Mouse (Mus musculus) intestine, embryonic 15.5 days (tissue): ENCODE measurements at regions not wholly inside any gene's neighbourhood (a gene's known extent, or its start where the extent isn't known, plus 50 kb on each side); places are given as distances from the start of the nearest gene placed in this dataset.

Experiments
- ATAC-seq: fragments of 200-750 bp; cut with Nextera tagmentation; 2 replicates; pipeline ENCODE4 v1.8.0; 2017; ENCODE audit warnings: moderate TSS enrichment, moderate library complexity
- H3K27ac ChIP-seq: fragments of 300-500 bp; sonication (generic); 2 replicates; pipeline ENCODE4 v1.5.1; 2015; ENCODE audit warnings: mild to moderate bottlenecking, inconsistent platforms
- H3K27me3 ChIP-seq: fragments of 300-500 bp; sonication (generic); replicated peaks from 2 replicates; pipeline ENCODE4 v1.6.1; 2015; ENCODE audit warnings: inconsistent platforms
- H3K36me3 ChIP-seq: fragments of 300-500 bp; sonication (generic); 2 replicates; pipeline ENCODE4 v1.6.1; 2015; ENCODE audit warnings: inconsistent platforms
- H3K4me1 ChIP-seq: fragments of 300-500 bp; sonication (generic); replicated peaks from 2 replicates; pipeline ENCODE4 v1.6.1; 2015; ENCODE audit warnings: inconsistent platforms
- H3K4me2 ChIP-seq: fragments of 300-500 bp; sonication (generic); replicated peaks from 2 replicates; pipeline ENCODE4 v1.6.1; 2015; ENCODE audit warnings: mild to moderate bottlenecking, inconsistent platforms
- H3K4me3 ChIP-seq: fragments of 300-500 bp; sonication (generic); replicated peaks from 2 replicates; pipeline ENCODE4 v1.5.1; 2015; ENCODE audit warnings: inconsistent platforms
- H3K9ac ChIP-seq: fragments of 300-500 bp; sonication (generic); 2 replicates; pipeline ENCODE4 v1.6.1; 2015; ENCODE audit warnings: inconsistent platforms
- H3K9me3 ChIP-seq: fragments of 300-500 bp; sonication (generic); 2 replicates; pipeline ENCODE4 v1.6.1; 2016; ENCODE audit warnings: inconsistent platforms
- WGBS: fragments of 180-500 bp; shearing (Covaris S2); methylation state at CpG from one replicate; pipeline ENCODE4 v1.1.7; 2015; 5-methylcytosine and 5-hydroxymethylcytosine counted together

DNA sequence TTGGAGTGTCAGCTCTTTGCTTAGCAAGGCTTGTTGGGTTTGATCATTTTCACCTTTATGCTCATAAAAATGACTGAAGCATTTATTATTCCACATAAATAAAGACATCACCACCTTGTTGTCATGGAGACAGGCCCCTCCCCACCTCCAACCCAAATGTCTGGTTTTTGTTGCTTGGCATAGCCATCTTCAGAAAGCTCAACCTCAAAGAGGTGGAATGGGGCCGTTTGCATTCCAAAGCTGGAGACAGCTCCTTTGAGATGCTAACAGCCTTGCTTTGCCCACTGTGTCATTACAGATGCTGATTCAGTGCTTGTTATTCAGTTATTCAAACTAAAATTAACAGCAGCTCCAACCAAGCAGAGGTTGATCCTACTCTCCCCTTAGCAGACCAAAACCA lies 51.9 kb upstream of the Lgalsl start:
- Histone ChIP-seq H3K9ac (no peak overlapping the region), H3K27me3 (no peaks in the 10 kb centered on the region), H3K4me3 (no peak overlapping the region), H3K36me3 (no peaks in the 10 kb centered on the region), H3K27ac (no peak overlapping the region), H3K9me3 (no peaks in the 10 kb centered on the region), H3K4me2 (no peak overlapping the region), H3K4me1 (no peaks in the 10 kb centered on the region)
- ATAC-seq: no peak
- WGBS: 25% methylated on average over 1 of the region's 1 CpGs

DNA sequence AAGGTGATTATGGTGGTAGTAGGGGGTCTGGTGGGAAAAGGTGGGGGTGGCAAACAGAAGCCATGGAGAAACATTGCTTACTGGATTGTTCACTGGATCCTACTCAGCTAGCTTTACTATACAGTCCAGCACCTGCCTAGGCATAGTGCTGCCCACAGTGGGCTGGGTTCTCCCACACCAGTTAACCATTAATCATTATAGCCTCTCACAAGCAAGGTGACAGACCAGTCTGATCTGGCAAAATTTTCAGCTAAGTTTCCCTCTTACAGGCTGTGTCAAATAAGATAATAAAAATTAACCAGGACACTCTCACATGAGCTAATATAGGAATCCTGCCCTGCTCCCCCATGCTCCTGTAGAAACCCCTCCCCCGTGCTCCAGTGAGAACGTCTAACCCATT lies 53.1 kb upstream of the Lgalsl start:
- 60% methylated on average over 2 of the region's 2 CpGs for WGBS
- Histone ChIP-seq H3K4me1 (no peaks in the 10 kb centered on the region), H3K9me3 (no peaks in the 10 kb centered on the region), H3K4me2 (no peak overlapping the region), H3K4me3 (no peak overlapping the region), H3K9ac (no peak overlapping the region), H3K36me3 (no peaks in the 10 kb centered on the region), H3K27me3 (no peaks in the 10 kb centered on the region), H3K27ac (no peak overlapping the region)
- peak; percentile 67 for ATAC-seq

DNA sequence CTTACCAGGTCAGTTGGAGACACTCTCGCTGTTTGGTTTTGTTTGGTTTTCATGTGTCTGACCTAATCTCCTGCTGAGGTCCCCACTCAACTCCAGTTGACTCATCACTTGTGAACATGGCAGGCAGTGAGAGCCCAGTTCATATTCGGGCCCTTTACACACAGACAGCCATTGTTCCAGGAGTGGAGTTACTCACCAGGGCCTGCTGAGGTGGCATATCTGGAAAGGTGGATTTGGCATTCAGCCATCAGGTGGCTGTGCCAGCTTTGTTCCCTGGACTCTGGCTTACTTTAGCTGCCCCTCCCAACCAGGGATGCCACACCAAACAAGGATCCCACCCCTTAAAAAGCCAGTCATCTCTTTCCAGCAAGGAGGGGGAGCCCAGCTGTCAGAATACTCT lies 56.2 kb upstream of the Lgalsl start:
- no peak overlapping the region for H3K27ac ChIP-seq
- H3K27me3 ChIP-seq: no peaks in the 10 kb centered on the region
- H3K4me3 ChIP-seq: no peak overlapping the region
- H3K4me1 ChIP-seq: no peaks in the 10 kb centered on the region
- no peaks in the 10 kb centered on the region for H3K36me3 ChIP-seq
- WGBS: 85% methylated on average over 2 of the region's 2 CpGs
- H3K9me3 ChIP-seq: no peaks in the 10 kb centered on the region
- peak; percentile 53 for ATAC-seq
- H3K9ac ChIP-seq: no peak overlapping the region
- no peak overlapping the region for H3K4me2 ChIP-seq

DNA sequence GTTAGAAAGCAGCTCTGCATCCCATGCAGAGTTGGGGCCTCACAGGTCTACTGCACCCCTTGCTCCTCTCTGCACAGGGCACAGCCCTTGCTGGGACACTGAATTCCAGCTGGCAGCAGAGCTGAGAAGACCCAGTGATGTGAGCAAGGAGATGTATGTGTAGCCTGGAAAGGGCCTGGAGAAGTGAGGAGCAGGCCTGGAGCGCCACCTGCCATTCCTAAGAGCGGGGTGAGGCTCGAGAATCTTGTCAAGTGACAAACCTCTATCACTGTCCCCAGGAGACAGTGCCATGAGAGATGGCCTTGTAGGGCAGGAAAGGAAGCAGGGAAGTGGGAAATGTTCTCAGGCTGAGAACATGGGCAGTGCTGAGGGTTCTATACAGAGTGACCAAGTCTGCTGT lies 59.6 kb upstream of the Lgalsl start:
- Histone ChIP-seq H3K4me1 (no peaks in the 10 kb centered on the region), H3K27ac (no peak overlapping the region), H3K4me2 (no peak overlapping the region), H3K36me3 (no peaks in the 10 kb centered on the region), H3K9ac (no peak overlapping the region), H3K4me3 (no peak overlapping the region), H3K27me3 (no peaks in the 10 kb centered on the region), H3K9me3 (no peaks in the 10 kb centered on the region)
- ATAC-seq: no peak
- 70% methylated on average over 3 of the region's 3 CpGs for WGBS

DNA sequence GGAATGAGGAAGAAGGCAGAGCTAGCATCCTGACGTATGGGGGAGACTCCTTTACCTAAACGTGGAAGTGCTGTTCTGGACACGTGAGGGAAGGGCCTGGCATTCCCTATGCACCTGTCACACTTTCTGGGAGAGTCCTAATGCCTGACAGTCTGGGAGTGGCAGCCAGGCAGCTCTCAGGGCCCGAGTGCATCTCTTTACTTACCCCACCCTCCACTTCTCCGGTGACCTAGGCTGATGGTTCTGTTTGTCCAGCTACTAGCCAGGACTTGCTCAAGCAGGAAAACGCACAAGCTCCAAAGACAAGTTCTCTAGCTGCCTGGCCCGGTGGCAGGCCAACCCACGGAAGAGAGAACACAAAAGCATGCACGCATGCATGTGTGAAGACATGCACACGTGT lies 60.9 kb upstream of the Lgalsl start:
- H3K4me3 ChIP-seq: no peak overlapping the region
- H3K9ac ChIP-seq: no peak overlapping the region
- H3K9me3 ChIP-seq: no peaks in the 10 kb centered on the region
- no peak overlapping the region for H3K4me2 ChIP-seq
- H3K27ac ChIP-seq: no peak overlapping the region
- ATAC-seq: no peak
- H3K4me1 ChIP-seq: 0 out of 2 replicates have a peak, but pooled peaks cover 5% of the 10 kb centered on the region
- no peaks in the 10 kb centered on the region for H3K27me3 ChIP-seq
- WGBS: 71% methylated on average over 10 of the region's 10 CpGs
- no peaks in the 10 kb centered on the region for H3K36me3 ChIP-seq

DNA sequence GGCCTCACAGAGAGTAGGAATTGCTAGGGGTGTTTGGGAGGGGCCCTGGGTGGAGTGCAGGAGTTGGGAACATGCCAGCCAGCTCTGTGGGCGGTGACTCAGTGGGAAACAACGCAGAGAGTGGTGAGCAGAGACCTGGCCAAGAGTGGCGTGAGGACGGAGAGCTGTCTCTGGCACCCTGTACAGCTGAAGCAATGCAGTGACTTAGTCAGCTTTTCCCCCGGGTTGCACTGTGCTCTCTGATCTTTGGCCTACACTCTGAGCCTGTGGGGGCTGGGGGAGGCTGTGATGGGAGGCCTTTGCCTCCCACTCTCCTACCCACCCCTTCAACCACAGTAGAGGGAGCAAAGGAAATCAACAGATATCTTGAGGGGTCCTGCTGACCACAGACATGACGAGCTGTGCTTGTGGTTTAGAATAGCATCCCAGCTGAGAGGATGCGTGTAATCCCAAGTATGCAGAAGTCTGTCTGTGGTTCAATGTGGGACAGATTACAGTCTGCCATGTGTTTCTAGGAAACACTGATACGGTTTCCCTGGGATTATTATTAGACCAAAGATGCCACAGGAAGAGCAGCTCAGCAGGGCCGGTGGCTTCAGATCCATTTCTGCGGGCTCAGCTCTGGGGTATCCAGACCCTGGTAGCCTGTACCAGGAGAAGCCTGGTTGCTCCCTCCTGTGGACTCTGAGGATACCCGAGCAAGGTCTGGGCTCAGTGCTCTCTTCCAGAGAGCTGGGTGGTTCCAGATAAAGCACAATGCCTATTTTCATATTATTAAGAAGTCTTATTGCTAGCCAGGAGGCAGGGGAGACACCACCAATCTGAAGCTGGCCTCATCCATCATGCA lies 65.6 kb upstream of the Lgalsl start:
- Histone ChIP-seq H3K9me3 (no peaks in the 10 kb centered on the region), H3K27me3 (no peaks in the 10 kb centered on the region), H3K4me1 (peaks cover 12% of the 10 kb centered on the region; the same call in 1 of the 2 replicates), H3K36me3 (no peaks in the 10 kb centered on the region), H3K27ac (no peak overlapping the region), H3K9ac (no peak overlapping the region), H3K4me2 (no peak overlapping the region), H3K4me3 (no peak overlapping the region)
- WGBS: 53% methylated on average over 11 of the region's 11 CpGs
- ATAC-seq: peak; percentile 79

DNA sequence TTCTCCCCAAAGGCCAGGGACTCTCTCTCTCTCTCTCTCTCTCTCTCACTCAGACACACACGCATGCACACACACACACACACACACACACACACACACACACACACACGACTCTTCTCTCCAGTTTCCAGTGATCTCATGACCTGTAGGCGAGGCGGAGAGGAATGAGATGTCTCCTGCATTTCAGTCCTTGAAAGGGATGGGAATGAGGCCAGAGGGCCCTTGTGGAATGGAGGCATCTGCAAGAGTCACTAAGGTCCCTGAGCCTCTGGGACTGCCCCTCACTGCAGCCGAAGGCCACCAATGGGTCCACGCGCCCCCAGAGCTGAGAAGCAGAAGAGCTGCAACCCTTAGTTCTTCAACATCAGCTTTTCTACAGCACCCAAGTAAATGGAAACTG lies 66.6 kb upstream of the Lgalsl start:
- Histone ChIP-seq H3K9ac (no peak overlapping the region), H3K36me3 (no peaks in the 10 kb centered on the region), H3K9me3 (no peaks in the 10 kb centered on the region), H3K4me2 (no peak overlapping the region), H3K4me1 (peaks cover 12% of the 10 kb centered on the region; the same call in 1 of the 2 replicates), H3K27me3 (no peaks in the 10 kb centered on the region), H3K27ac (no peak overlapping the region), H3K4me3 (no peak overlapping the region)
- no peak for ATAC-seq
- WGBS: 82% methylated on average over 7 of the region's 7 CpGs

DNA sequence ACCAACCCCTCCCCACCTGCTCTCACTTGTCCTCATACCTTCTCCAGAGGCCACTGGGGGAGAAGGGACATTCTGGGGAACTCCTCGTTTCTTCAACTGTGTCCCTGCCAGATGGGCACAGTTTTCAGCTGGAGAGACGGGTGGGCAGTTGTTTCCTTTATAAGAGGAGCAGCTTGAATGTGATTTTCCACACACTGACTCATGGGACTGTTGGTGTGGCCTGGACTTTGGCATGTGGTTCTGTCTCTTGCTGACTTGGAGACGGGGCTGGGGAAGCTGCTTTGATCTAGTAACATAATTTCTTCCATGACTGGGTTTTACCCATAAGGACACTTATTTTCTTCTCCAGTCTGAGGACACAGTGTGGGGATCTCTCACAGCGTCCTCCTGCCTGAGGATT lies 67.7 kb upstream of the Lgalsl start:
- no peaks in the 10 kb centered on the region for H3K36me3 ChIP-seq
- H3K4me3 ChIP-seq: no peak overlapping the region
- H3K4me2 ChIP-seq: peak overlapping the region; percentile 15; the same call in 1 of the 2 replicates
- no peaks in the 10 kb centered on the region for H3K9me3 ChIP-seq
- no peak overlapping the region for H3K9ac ChIP-seq
- ATAC-seq: 0 out of 2 replicates have a peak, but pooled peaks have one; percentile 34
- H3K27me3 ChIP-seq: no peaks in the 10 kb centered on the region
- peaks cover 12% of the 10 kb centered on the region; the same call in 1 of the 2 replicates for H3K4me1 ChIP-seq
- no peak overlapping the region for H3K27ac ChIP-seq
- WGBS: 54% methylated on average over 4 of the region's 4 CpGs

DNA sequence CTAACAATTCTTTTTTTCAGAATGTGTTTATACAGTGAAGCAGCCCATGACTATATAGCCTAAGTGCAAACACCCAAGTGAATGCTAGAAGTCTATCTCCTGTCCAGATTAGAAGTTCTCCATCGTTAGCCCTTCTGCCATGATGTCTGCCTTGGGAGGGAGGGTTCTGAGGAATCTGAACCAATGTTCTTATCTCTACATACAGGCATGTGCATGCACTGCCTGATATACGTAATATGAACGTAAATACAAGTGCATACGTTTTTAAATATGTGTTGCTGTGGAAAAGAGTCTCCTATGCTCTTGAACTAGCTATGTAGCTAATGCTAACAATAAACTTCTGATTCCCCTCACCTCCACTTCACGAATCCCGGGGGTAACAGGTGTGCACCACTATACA lies 68.9 kb upstream of the Lgalsl start:
- WGBS: 90% methylated on average over 6 of the region's 6 CpGs
- Histone ChIP-seq H3K4me1 (peaks cover 12% of the 10 kb centered on the region; the same call in 1 of the 2 replicates), H3K27me3 (no peaks in the 10 kb centered on the region), H3K4me3 (no peak overlapping the region), H3K4me2 (no peak overlapping the region), H3K36me3 (no peaks in the 10 kb centered on the region), H3K9ac (no peak overlapping the region), H3K27ac (no peak overlapping the region), H3K9me3 (no peaks in the 10 kb centered on the region)
- ATAC-seq: no peak

DNA sequence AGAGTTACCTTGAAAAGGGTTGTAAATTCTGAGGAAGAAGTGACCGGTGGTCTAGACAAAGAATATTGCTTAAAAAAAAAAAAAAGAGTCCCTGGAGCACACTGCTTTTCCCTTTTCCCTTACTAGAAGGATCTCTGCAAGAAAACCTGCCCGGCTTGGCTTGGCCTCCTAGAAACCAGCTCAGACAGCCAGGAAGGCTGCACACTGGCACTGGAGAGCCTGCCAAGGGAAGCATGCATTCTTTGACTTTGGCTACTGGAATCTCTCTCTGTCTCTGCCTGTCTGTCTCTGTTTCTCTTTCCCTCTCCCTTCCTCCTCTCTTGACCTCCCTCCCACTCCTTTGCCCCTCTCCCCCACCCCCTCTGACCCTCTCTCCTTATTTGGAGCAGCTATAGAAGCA lies 71.1 kb upstream of the Lgalsl start:
- no peak overlapping the region for H3K27ac ChIP-seq
- no peaks in the 10 kb centered on the region for H3K27me3 ChIP-seq
- no peak overlapping the region for H3K4me3 ChIP-seq
- peaks cover 8% of the 10 kb centered on the region; the same call in 1 of the 2 replicates for H3K4me1 ChIP-seq
- ATAC-seq: no peak
- no peak overlapping the region for H3K4me2 ChIP-seq
- no peak overlapping the region for H3K9ac ChIP-seq
- H3K9me3 ChIP-seq: no peaks in the 10 kb centered on the region
- WGBS: 44% methylated on average over 2 of the region's 2 CpGs
- H3K36me3 ChIP-seq: no peaks in the 10 kb centered on the region

DNA sequence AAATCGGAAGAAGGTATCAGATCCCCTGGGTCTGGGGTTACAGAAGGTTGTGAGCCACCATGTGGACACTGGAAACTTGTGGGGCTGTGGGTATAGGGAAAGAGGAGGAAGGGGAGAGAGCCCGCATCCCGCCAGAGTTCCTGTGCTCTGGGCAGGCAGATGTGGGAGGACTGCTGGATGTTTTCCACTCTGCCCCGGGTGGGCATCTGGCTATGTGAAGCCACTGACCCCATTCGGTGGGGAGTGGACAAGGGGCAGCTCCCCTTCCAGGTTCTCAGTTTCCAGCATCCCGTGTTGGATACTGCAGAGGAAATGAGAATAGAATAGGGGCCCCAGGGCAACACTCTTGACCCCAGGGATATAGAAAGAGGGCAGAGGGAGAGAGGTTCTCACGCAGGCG lies 72.1 kb upstream of the Lgalsl start:
- Histone ChIP-seq H3K9ac (no peak overlapping the region), H3K4me1 (peaks cover 8% of the 10 kb centered on the region; the same call in 1 of the 2 replicates), H3K36me3 (no peaks in the 10 kb centered on the region), H3K27me3 (no peaks in the 10 kb centered on the region), H3K4me2 (no peak overlapping the region), H3K4me3 (no peak overlapping the region), H3K27ac (no peak overlapping the region), H3K9me3 (no peaks in the 10 kb centered on the region)
- no peak for ATAC-seq
- 67% methylated on average over 8 of the region's 8 CpGs for WGBS

DNA sequence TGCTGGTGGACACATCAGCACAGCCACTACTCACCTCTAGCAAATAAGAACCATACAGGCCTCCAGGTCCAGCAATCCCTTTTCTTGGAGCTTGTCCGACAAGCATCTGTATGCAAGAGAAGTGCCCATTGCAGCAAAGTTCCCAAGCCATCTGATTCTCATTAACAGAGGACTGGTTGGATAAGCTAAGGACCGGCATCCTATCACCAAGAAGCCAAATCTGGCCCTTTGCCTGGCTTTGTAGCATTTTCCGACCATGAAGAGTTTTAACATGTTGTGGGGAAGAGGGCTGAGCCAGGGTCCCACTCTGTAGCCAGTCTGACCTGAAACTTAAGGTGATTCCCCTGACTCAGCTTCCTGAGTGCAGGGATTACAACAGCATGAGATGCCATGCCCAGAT lies 77.1 kb upstream of the Lgalsl start:
- no peak overlapping the region for H3K27ac ChIP-seq
- H3K9me3 ChIP-seq: no peaks in the 10 kb centered on the region
- H3K9ac ChIP-seq: no peak overlapping the region
- no peaks in the 10 kb centered on the region for H3K36me3 ChIP-seq
- WGBS: 68% methylated on average over 3 of the region's 3 CpGs
- no peak overlapping the region for H3K4me3 ChIP-seq
- H3K4me2 ChIP-seq: no peak overlapping the region
- ATAC-seq: no peak
- no peaks in the 10 kb centered on the region for H3K27me3 ChIP-seq
- H3K4me1 ChIP-seq: no peaks in the 10 kb centered on the region

DNA sequence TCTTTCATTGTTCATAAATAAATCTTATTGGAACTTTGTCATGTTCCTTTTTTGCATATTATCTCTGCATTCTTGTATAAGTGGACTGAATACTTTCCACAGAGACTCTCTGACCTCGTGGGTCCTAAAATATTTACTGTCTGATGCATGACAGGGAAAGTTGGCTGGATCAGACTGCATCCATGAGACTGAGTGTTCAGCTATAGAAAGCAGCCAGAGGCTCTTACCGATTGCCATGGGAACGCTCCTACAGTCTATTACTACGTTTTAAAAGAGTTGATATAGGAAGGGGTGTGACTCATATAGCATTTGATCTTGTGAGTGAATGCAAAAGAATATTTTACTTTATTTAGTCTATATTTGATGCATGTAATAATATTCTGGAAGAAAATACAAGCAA lies 77.6 kb upstream of the Lgalsl start:
- Histone ChIP-seq H3K4me3 (no peak overlapping the region), H3K4me2 (no peak overlapping the region), H3K36me3 (no peaks in the 10 kb centered on the region), H3K9me3 (no peaks in the 10 kb centered on the region), H3K9ac (no peak overlapping the region), H3K4me1 (no peaks in the 10 kb centered on the region), H3K27me3 (no peaks in the 10 kb centered on the region), H3K27ac (no peak overlapping the region)
- ATAC-seq: no peak
- WGBS: 64% methylated on average over 4 of the region's 4 CpGs
